Mouse (Mus musculus) kidney, adult 2 months (tissue): ENCODE measurements around the gene Tmem141. TPM values are rescaled to one million over a fixed set of nuclear protein-coding genes. Genes with fewer than 3 reads are reported as not detected.

Experiments
- DNase-seq: peaks from one replicate; pipeline ENCODE4 v3.0.0; 2021
- H3K27ac ChIP-seq: fragments of 200-500 bp; 2 replicates; pipeline ENCODE4 v1.5.1; 2012; ENCODE audit warnings: low read depth, low read length, control low read depth, inconsistent platforms; ENCODE audit not compliant: insufficient read depth
- H3K27me3 ChIP-seq: fragments of 200-500 bp; replicated peaks from 2 replicates; pipeline ENCODE4 v1.6.1; 2012; ENCODE audit warnings: mild to moderate bottlenecking, moderate library complexity, low read length, inconsistent platforms; ENCODE audit not compliant: control insufficient read depth, insufficient read depth
- H3K36me3 ChIP-seq: fragments of 200-500 bp; 2 replicates; pipeline ENCODE4 v1.6.1; 2012; ENCODE audit warnings: mild to moderate bottlenecking, moderate library complexity, low read length, inconsistent platforms; ENCODE audit not compliant: control insufficient read depth, insufficient read depth
- H3K4me1 ChIP-seq: fragments of 200-500 bp; 2 replicates; pipeline ENCODE4 v1.6.1; 2011; ENCODE audit warnings: low read length; ENCODE audit not compliant: control insufficient read depth, insufficient read depth
- H3K4me3 ChIP-seq: fragments of 200-500 bp; 2 replicates; pipeline ENCODE4 v1.5.1; 2011; ENCODE audit warnings: mild to moderate bottlenecking, low read depth, low read length, control low read depth; ENCODE audit not compliant: insufficient read depth
- CTCF ChIP-seq: fragments of 200-500 bp; conservative IDR thresholded peaks from 2 replicates; pipeline ENCODE4 v1.5.1; 2011; ENCODE audit warnings: low read depth, mild to moderate bottlenecking, control low read depth, low read length, moderate library complexity, mixed read lengths; ENCODE audit not compliant: insufficient read depth, insufficient read length
- POLR2A ChIP-seq: fragments of 200-500 bp; IDR thresholded peaks from one replicate; pipeline ENCODE4 v1.6.1; 2011; ENCODE audit warnings: low read depth, low read length, control low read depth
- WGBS: fragments of 180-500 bp; shearing (Covaris S2); methylation state at CpG from one replicate; pipeline ENCODE4 v1.1.7; 2018; 5-methylcytosine and 5-hydroxymethylcytosine counted together
- polyA plus RNA-seq: library from polyadenylated mRNA; depleted of rRNA; stranded (reverse); fragments of >200 nt; gene quantifications from 2 replicates; pipeline ENCODE4 v1.2.3, GENCODE M21; 2012

Tmem141 gene
- polyA plus RNA-seq, 1 experiment, result 37.7 TPM

DNA sequence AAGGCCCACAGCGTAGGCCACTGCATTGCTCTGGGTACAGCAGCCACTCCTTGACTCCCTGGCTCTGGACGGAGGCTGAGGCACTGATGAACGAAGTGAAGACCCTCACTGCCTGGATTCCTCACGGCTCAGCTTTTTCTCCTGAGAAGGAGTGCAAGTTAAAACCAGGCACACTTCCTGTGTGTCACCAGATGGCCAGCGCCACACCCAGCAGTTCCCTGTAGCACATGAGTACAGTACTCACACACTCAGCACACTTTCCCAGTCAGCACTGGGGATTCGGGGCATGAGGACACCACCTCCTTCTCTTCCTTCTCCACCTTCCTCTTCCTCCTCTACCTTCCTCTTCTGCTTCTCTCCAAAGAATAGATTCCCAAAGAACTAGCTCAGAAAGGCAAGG lies 6.0 kb upstream of the Tmem141 start, which contains the start of gene Fcna:
TSS of gene Fcna (minus strand) at position 220 of the 400 bp plus-strand sequence.
- no peak within 1 kb of the TSS for H3K27ac ChIP-seq
- no peaks in the 10 kb centered on the region for H3K4me1 ChIP-seq
- H3K27me3 ChIP-seq, result no peaks in the 10 kb centered on the region
- DNase-seq, result no peak
- H3K36me3 ChIP-seq, result no peaks in the 10 kb centered on the region
- no peak for TF ChIP-seq POLR2A
- TF ChIP-seq CTCF, result no peak
- H3K4me3 ChIP-seq, result no peak within 1 kb of the TSS
- WGBS, result 82% methylated on average over 6 of the region's 6 CpGs

DNA sequence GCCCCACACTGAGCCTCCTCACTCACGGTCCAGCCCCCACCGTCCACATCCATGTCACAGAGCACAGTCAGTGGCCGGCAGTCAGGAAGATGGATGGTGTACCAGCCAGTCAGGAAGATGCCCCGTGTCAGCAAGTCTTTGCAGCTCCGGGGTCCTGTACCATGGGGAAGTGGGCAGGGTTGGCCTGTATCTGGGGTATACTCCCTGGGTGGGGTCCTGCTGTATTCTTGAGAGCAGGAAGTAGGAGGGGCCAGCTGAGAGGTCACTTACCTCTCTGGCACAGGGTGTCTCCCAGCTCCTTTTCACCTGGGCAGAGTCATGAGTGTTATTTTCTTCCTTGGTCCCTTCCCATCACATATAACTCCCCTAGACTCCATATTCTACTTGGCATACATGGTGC lies 4.2 kb upstream of the Tmem141 start:
- Histone ChIP-seq H3K4me3 (no peak overlapping the region), H3K27me3 (no peaks in the 10 kb centered on the region), H3K27ac (no peak overlapping the region), H3K4me1 (peaks cover 6% of the 10 kb centered on the region), H3K36me3 (no peaks in the 10 kb centered on the region)
- WGBS, result 31% methylated on average over 5 of the region's 5 CpGs
- TF ChIP-seq CTCF (no peak), POLR2A (no peak)
- DNase-seq, result no peak

DNA sequence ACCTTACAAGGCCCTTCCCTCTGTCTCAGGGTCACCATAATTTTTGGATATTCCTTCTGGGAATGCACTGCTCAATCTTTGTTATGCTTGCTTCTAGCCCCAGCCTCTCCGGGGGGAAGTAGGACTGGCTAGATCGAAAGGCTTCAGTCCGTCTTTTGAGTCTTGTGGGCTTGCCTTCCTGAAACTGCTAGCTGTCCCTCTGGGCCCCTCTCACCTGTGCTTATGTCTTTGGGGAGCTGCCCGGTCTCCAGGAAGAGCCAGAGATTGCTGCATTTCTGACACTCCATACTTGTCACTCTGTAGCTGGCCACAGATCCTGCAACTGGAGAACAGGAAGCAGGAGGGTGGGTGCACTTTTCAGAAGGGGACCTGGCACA lies 965 bp downstream of the Tmem141 start:
- no peak overlapping the region for H3K27ac ChIP-seq
- no peaks in the 10 kb centered on the region for H3K36me3 ChIP-seq
- TF ChIP-seq POLR2A, result no peak
- no peak for TF ChIP-seq CTCF
- H3K4me3 ChIP-seq, result no peak overlapping the region
- no peaks in the 10 kb centered on the region for H3K27me3 ChIP-seq
- peaks cover 8% of the 10 kb centered on the region for H3K4me1 ChIP-seq
- DNase-seq, result no peak
- 79% methylated on average over 4 of the region's 4 CpGs for WGBS

DNA sequence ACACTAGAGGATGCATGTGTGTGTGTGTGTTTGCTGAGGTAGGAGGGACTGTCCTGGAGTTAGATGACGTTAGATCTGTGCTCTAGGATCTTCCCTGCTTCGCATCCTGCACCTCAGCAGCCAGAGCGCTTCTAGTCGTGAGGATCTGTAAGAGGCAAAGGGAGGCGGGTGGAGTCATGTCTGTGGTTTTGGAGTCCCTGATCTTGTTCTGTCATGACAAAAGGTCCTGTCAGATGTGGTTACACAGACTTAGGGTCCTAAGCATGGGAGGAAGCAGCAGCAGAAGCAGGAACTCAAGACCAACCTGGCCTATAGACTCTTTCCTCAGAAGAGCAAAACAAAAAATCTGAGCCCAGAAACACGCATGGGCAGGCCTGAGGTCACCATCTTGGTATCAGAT lies 1.4 kb downstream of the Tmem141 start:
- no peak overlapping the region for H3K27ac ChIP-seq
- no peak for TF ChIP-seq CTCF
- TF ChIP-seq POLR2A, result no peak
- no peak overlapping the region for H3K4me3 ChIP-seq
- no peaks in the 10 kb centered on the region for H3K36me3 ChIP-seq
- H3K27me3 ChIP-seq, result no peaks in the 10 kb centered on the region
- H3K4me1 ChIP-seq, result peaks cover 8% of the 10 kb centered on the region
- WGBS, result 79% methylated on average over 6 of the region's 6 CpGs
- no peak for DNase-seq

DNA sequence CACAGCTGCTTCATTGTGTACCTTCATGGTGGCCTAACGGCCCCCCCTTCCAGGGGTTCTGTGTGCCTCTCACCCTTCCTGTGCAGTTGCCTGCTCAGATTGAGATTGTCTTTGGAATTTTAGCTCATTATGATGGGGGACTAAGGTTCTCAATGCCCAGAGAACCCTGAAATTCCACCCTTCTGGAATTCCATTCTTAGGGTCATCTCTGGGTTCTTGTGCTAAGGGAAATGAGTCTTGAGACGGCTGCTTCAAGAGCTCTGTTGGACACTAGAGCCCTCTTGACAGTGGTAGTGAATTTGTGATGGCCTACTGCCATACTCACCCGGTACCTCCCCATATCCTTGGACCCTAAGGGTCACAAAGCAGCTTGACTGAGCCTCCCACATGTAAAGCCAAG lies 4.2 kb downstream of the Tmem141 start, which contains the start of gene Ccdc183:
TSS of gene Ccdc183 (minus strand) at position 101 of the 400 bp plus-strand sequence.
- WGBS, result 80% methylated on average over 3 of the region's 3 CpGs
- Histone ChIP-seq H3K27me3 (no peaks in the 10 kb centered on the region), H3K36me3 (no peaks in the 10 kb centered on the region), H3K27ac (no peak within 1 kb of the TSS), H3K4me1 (peaks cover 8% of the 10 kb centered on the region), H3K4me3 (no peak within 1 kb of the TSS)
- TF ChIP-seq CTCF (no peak), POLR2A (no peak)
- no peak for DNase-seq

DNA sequence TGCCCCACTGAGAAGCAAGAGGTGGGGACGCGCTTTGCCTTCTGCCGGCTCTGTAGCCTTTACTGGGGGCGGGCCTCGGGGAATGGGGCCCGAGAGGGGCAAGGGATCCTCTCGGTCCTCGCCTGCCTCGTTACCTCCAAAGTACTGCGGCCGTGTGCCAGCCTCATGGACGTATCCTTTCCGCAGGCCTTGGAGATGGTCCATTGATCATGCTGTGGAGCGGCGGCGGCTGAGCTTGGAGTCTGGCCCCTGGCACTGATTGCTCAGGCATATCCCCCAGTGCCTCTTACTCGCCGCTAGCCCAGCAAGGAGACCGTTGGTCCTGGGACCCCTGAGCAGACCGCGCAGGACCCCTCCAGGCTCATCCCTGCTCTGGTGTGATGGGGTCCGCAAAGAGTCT lies 5.4 kb downstream of the Tmem141 start:
- no peak for TF ChIP-seq CTCF
- TF ChIP-seq POLR2A, result no peak
- H3K4me1 ChIP-seq, result peaks cover 6% of the 10 kb centered on the region
- peak; percentile 11 for DNase-seq
- no peak overlapping the region for H3K27ac ChIP-seq
- no peak overlapping the region for H3K4me3 ChIP-seq
- WGBS, result 9% methylated on average over 22 of the region's 22 CpGs
- H3K36me3 ChIP-seq, result no peaks in the 10 kb centered on the region
- no peaks in the 10 kb centered on the region for H3K27me3 ChIP-seq

DNA sequence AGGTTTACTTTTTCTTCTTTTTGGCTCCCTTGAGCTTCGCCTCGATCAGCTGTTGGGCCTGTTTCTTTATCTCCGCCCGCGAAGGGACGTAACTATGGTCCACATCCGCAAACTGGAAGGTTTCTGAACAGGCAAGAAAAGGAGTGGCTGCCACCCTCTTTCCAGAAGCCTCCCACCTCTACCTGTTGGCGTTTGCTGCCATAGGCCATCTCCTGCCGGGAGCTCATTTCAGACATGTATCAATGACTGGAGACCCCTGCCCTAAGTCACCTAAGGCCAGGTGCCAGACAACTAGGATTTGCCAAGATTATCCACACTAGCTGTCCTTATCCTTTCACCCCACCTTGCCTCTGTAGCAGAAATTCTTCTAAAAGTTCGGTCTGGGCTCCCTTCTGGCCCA lies 13.1 kb downstream of the Tmem141 start:
- H3K4me1 ChIP-seq, result peaks cover 5% of the 10 kb centered on the region; the same call in 1 of the 2 replicates
- peak overlapping the region; percentile 17; the same call in 1 of the 2 replicates for H3K27ac ChIP-seq
- no peak for DNase-seq
- TF ChIP-seq POLR2A, result no peak
- TF ChIP-seq CTCF, result no peak
- H3K4me3 ChIP-seq, result peak overlapping the region; percentile 96
- WGBS, result 63% methylated on average over 10 of the region's 10 CpGs
- no peaks in the 10 kb centered on the region for H3K36me3 ChIP-seq
- H3K27me3 ChIP-seq, result no peaks in the 10 kb centered on the region
